Mouse (Mus musculus) embryonic facial prominence, embryonic 15.5 days (tissue): Measurements from ENCODE around the gene Wars. TPM values are rescaled to one million over a fixed set of nuclear protein-coding genes. Genes with fewer than 3 reads are reported as not detected.

Experiments used
- ATAC-seq: fragments of 200-750 bp; cut with Nextera tagmentation; 2 replicates; pipeline ENCODE4 v1.8.0; 2017; ENCODE audit warnings: low read depth, moderate TSS enrichment; ENCODE audit not compliant: insufficient number of reproducible peaks, low FRiP score, low TSS enrichment
- H3K27ac ChIP-seq: fragments of 300-500 bp; sonication (generic); replicated peaks from 2 replicates; pipeline ENCODE4 v1.5.1; 2015; ENCODE audit warnings: mild to moderate bottlenecking, inconsistent platforms
- H3K27me3 ChIP-seq: fragments of 300-500 bp; sonication (generic); 2 replicates; pipeline ENCODE4 v1.6.1; 2015; ENCODE audit warnings: inconsistent platforms
- H3K36me3 ChIP-seq: fragments of 300-500 bp; sonication (generic); 2 replicates; pipeline ENCODE4 v1.6.1; 2015; ENCODE audit warnings: mild to moderate bottlenecking, inconsistent platforms
- H3K4me1 ChIP-seq: fragments of 300-500 bp; sonication (generic); 2 replicates; pipeline ENCODE4 v1.6.1; 2015; ENCODE audit warnings: inconsistent platforms
- H3K4me2 ChIP-seq: fragments of 300-500 bp; sonication (generic); replicated peaks from 2 replicates; pipeline ENCODE4 v1.6.1; 2015; ENCODE audit warnings: mild to moderate bottlenecking, inconsistent platforms
- H3K4me3 ChIP-seq: fragments of 300-500 bp; sonication (generic); replicated peaks from 2 replicates; pipeline ENCODE4 v1.5.1; 2015; ENCODE audit warnings: mild to moderate bottlenecking, inconsistent platforms
- H3K9ac ChIP-seq: fragments of 300-500 bp; sonication (generic); 2 replicates; pipeline ENCODE4 v1.6.1; 2015; ENCODE audit warnings: inconsistent platforms
- H3K9me3 ChIP-seq: fragments of 300-500 bp; sonication (generic); replicated peaks from 2 replicates; pipeline ENCODE4 v1.6.1; 2016; ENCODE audit warnings: inconsistent platforms
- WGBS: fragments of 180-500 bp; shearing (Covaris S2); methylation state at CpG from one replicate; pipeline ENCODE4 v1.1.7; 2015; 5-methylcytosine and 5-hydroxymethylcytosine counted together
- polyA plus RNA-seq: library from polyadenylated mRNA; unstranded; fragments of >200 nt; fragmentation: Nextera tagmentation; extraction: Ambion mirVana; gene quantifications from 2 replicates; pipeline ENCODE4 v1.2.1, GENCODE M21; 2015

The Wars gene
- polyA plus RNA-seq, 1 experiment from 2014 or later = 65.8 TPM

- Histone ChIP-seq H3K4me2 (no peak overlapping the region), H3K9ac (no peak overlapping the region), H3K4me1 (peaks cover 25% of the 10 kb centered on the region), H3K27ac (no peak overlapping the region), H3K36me3 (no peaks in the 10 kb centered on the region), H3K9me3 (no peaks in the 10 kb centered on the region), H3K4me3 (no peak overlapping the region), H3K27me3 (0 out of 2 replicates have a peak, but pooled peaks cover 8% of the 10 kb centered on the region)
- WGBS = 60% methylated on average over 3 of the region's 3 CpGs
- 0 out of 2 replicates have a peak, but pooled peaks have one; percentile 7 for ATAC-seq
Observed at GRCm38 (mm10) chr12:108929475-108929874, 35.5 kb upstream of the Wars start.

GRCm38 (mm10) chr12:108928249-108928648 lies 34.3 kb upstream of the Wars start:
- no peak overlapping the region for H3K9ac ChIP-seq
- 86% methylated on average over 2 of the region's 2 CpGs for WGBS
- no peak for ATAC-seq

DNA sequence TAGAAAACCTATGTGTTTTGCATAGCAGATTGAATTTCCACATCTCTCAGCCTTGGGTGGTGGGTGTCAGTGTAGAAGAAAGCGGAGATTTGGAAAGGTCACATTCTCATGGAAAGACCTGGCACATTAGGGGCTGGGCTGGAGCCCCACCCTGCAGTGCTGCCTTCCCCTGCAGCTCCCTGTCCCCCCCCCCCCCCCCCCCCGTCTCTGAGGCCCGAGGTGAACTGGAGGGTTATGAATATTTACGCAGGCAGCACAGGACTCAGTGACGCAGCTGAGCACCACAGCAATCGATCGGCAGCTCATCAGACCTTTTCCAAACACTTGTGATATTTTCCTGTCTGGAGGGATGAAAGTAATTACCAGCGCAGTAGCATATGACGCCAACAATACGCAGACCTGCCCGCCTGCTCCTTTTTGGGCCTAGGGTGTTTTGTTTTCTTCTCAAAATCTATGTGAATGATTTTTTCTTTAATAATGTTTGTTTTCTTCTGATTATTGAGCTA lies 32.7 kb upstream of the Wars start:
- 55% methylated on average over 9 of the region's 11 CpGs for WGBS
- H3K9me3 ChIP-seq = no peaks in the 10 kb centered on the region
- no peak for ATAC-seq

More at GRCm38 (mm10) chr12:108928249-108928648, 34.3 kb upstream of the Wars start:
- Histone ChIP-seq H3K4me1 (peaks cover 13% of the 10 kb centered on the region), H3K27me3 (0 out of 2 replicates have a peak, but pooled peaks cover 8% of the 10 kb centered on the region), H3K27ac (no peak overlapping the region), H3K4me3 (no peak overlapping the region), H3K4me2 (no peak overlapping the region), H3K9me3 (no peaks in the 10 kb centered on the region), H3K36me3 (no peaks in the 10 kb centered on the region)

DNA sequence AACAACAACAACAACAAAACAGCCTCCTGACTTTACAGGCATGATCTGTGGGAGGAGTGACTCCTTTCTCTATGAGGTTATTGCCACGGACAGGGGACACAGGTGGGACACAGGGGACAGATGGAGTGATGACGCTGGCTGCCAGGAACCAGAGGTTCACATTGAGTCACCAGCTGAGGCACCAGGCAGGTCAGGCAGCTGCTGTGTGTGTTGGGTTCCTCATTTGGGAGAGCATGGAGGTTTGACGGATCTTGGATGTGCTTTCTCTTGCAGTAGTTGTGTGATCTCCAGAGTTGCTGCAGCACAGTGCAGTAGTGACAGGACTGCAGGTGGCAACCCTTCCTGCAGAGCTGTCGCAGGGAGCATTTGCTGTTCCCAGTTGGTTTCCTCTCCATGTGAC lies 24.8 kb upstream of the Wars start:
- H3K9me3 ChIP-seq = no peaks in the 10 kb centered on the region
- H3K4me2 ChIP-seq = no peak overlapping the region
- H3K36me3 ChIP-seq = no peaks in the 10 kb centered on the region
- H3K27me3 ChIP-seq = no peaks in the 10 kb centered on the region
- no peak overlapping the region for H3K9ac ChIP-seq
- 67% methylated on average over 4 of the region's 4 CpGs for WGBS
- peaks cover 50% of the 10 kb centered on the region for H3K4me1 ChIP-seq
- ATAC-seq = no peak
- H3K27ac ChIP-seq = no peak overlapping the region
- H3K4me3 ChIP-seq = no peak overlapping the region

More for the DNA sequence above, 32.7 kb upstream of the Wars start:
- H3K4me1 ChIP-seq = 0 out of 2 replicates have a peak, but pooled peaks cover 4% of the 10 kb centered on the region
- no peak overlapping the region for H3K9ac ChIP-seq
- no peak overlapping the region for H3K4me3 ChIP-seq
- 0 out of 2 replicates have a peak, but pooled peaks cover 8% of the 10 kb centered on the region for H3K27me3 ChIP-seq
- H3K4me2 ChIP-seq = no peak overlapping the region
- no peaks in the 10 kb centered on the region for H3K36me3 ChIP-seq
- H3K27ac ChIP-seq = no peak overlapping the region

DNA sequence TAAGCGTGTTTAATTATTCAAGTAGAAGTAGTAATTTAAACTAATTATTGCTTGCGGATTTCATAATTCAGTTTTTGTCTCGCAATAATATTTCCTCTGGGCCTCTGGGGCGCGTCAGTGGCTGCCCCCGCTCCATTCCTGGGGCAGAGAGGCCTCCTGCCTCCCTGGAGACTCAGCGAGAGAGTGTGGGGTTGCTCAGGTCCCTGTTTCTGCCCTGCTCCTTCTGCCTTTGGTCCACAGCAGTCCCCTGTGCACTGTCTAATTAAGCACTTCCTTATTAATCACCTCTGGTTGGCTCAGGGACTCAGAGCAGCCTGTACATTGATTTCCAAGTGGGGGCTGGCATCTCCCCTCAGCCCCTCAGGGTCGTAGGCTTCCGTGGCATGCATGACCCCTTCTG lies 23.5 kb upstream of the Wars start:
- H3K9ac ChIP-seq = no peak overlapping the region
- H3K4me1 ChIP-seq = peaks cover 62% of the 10 kb centered on the region
- no peaks in the 10 kb centered on the region for H3K27me3 ChIP-seq
- H3K9me3 ChIP-seq = no peaks in the 10 kb centered on the region
- no peaks in the 10 kb centered on the region for H3K36me3 ChIP-seq
- H3K4me2 ChIP-seq = no peak overlapping the region
- H3K4me3 ChIP-seq = no peak overlapping the region
- H3K27ac ChIP-seq = no peak overlapping the region; the same call in 1 of the 2 replicates
- no peak for ATAC-seq
- 36% methylated on average over 9 of the region's 9 CpGs for WGBS

DNA sequence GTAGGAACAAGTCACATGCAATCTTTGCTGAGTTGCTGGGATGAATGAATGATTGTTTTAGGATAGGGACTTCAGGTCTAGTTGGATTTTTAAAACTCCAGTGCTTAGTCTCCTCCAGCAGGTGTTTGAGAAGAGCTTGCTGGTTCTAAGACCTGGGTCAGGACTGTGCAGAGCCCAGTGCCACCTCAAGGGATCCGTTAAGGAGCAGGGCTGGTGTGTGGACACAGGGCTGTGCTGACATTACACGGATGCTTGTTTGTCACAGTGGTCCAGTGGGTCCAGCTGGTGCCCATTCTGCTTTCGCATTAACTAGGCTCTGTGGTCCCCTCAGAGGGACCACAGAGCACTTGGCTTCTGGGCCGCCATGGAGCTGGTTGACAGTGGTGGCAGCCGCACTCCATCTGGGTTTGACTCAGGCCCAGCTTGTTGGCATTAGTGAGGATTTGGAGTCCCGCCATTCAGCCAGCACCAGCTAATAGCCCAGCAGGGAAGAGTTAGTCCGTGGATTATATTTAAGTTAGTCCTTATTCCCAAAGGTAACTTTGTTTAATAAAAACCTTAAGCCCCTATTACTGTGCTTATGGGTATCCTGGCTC lies 22.6 kb upstream of the Wars start:
- no peak overlapping the region for H3K4me2 ChIP-seq
- H3K9me3 ChIP-seq = no peaks in the 10 kb centered on the region
- H3K36me3 ChIP-seq = no peaks in the 10 kb centered on the region
- peaks cover 69% of the 10 kb centered on the region for H3K4me1 ChIP-seq
- no peak overlapping the region for H3K27ac ChIP-seq
- WGBS = 40% methylated on average over 7 of the region's 7 CpGs
- no peak overlapping the region for H3K9ac ChIP-seq
- H3K27me3 ChIP-seq = no peaks in the 10 kb centered on the region
- no peak overlapping the region for H3K4me3 ChIP-seq
- ATAC-seq = peak; percentile 20; the same call in 1 of the 2 replicates

DNA sequence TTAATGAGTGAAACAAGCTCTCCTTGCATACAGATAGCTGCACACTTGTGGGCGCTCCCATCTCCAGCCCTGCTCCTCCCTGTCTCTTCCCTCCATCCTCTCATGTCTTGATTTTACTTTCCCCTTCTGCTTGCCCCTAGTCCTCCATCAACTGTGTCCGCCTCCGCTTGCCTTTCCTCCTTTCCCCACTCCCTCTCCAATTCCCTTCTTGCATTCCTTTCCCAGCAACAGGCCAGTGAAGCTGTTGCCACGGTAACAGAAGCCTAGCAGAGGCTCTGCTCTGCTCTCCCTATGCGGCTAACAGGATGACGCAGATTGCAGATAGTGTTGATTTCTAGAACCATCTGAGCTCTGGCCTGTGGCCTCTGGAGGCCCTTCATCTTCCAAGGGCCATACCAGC lies 21.9 kb upstream of the Wars start:
- WGBS = 27% methylated on average over 6 of the region's 6 CpGs

GRCm38 (mm10) chr12:108914709-108915340 lies 20.9 kb upstream of the Wars start:
- Histone ChIP-seq H3K36me3 (no peaks in the 10 kb centered on the region), H3K4me2 (no peak overlapping the region), H3K4me1 (peaks cover 86% of the 10 kb centered on the region), H3K27me3 (no peaks in the 10 kb centered on the region), H3K9me3 (no peaks in the 10 kb centered on the region), H3K4me3 (no peak overlapping the region), H3K9ac (no peak overlapping the region), H3K27ac (peak overlapping the region; percentile 49)
- WGBS = 55% methylated on average over 12 of the region's 12 CpGs
- no peak for ATAC-seq

More for the DNA sequence above, 21.9 kb upstream of the Wars start:
- no peaks in the 10 kb centered on the region for H3K36me3 ChIP-seq
- no peaks in the 10 kb centered on the region for H3K27me3 ChIP-seq
- peaks cover 75% of the 10 kb centered on the region for H3K4me1 ChIP-seq
- no peak overlapping the region for H3K9ac ChIP-seq
- no peak overlapping the region for H3K4me3 ChIP-seq
- ATAC-seq = no peak
- no peak overlapping the region for H3K4me2 ChIP-seq
- no peaks in the 10 kb centered on the region for H3K9me3 ChIP-seq
- no peak overlapping the region for H3K27ac ChIP-seq

GRCm38 (mm10) chr12:108914198-108914597 lies 20.2 kb upstream of the Wars start:
- no peak overlapping the region for H3K4me3 ChIP-seq
- no peaks in the 10 kb centered on the region for H3K36me3 ChIP-seq
- 42% methylated on average over 3 of the region's 3 CpGs for WGBS
- no peaks in the 10 kb centered on the region for H3K9me3 ChIP-seq
- H3K4me1 ChIP-seq = peaks cover 90% of the 10 kb centered on the region
- peak overlapping the region; percentile 49 for H3K27ac ChIP-seq
- no peaks in the 10 kb centered on the region for H3K27me3 ChIP-seq
- ATAC-seq = no peak
- no peak overlapping the region for H3K9ac ChIP-seq
- H3K4me2 ChIP-seq = no peak overlapping the region

DNA sequence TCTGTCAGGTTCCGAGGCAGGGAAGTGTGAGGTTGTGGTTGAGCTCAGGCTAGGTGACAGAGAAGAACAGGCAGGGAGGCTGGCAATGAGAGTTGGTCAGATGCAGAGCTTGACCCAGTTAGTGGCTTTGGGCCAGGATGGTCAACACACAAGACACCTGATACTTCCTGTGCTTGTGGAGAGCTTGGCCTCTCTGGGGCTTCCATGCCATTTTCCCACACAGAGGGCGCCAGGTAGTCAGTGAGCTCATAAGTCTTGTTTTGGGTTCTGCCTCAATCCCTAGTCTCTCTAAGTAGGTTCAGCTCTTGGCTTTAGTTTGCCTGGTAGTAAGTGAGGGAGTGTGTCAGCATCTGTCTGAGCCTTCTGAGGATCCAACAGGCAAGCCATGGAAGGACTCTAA lies 18.5 kb upstream of the Wars start:
- Histone ChIP-seq H3K27me3 (0 out of 2 replicates have a peak, but pooled peaks cover under 1% of the 10 kb centered on the region), H3K4me2 (no peak overlapping the region), H3K9ac (no peak overlapping the region), H3K4me1 (peaks cover 84% of the 10 kb centered on the region), H3K36me3 (no peaks in the 10 kb centered on the region), H3K9me3 (no peaks in the 10 kb centered on the region), H3K4me3 (no peak overlapping the region), H3K27ac (no peak overlapping the region)
- 89% methylated on average over 2 of the region's 2 CpGs for WGBS
- ATAC-seq = no peak

DNA sequence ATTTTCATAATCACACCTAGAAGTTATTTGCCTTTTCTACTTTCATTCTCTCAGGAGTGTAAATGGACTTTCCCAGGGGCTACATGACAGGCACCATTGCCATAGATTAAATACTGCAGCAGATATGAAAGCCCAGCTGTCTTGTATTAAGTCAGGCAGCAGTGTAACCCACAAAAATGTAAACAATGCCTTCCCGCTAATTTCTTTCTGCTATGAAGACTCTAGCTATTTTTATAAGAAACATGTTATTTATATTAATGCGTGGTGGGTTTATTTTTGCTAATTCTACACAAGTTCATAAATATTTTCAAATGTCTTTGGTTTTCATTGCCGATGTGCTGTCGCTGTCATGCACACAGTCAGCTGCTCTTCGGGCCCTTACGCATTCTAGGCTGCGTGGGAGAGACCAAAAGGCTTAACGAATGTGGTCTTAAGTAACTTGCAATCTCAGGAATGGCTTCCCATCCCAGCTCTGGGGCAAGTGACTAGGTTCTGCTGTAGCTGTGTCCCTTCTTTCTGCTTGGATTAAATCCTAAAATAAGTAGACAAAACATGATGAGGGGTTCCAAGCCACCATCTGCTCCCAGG lies 16.0 kb upstream of the Wars start:
- peaks cover 14% of the 10 kb centered on the region for H3K27me3 ChIP-seq
- no peak; the same call in 1 of the 2 replicates for ATAC-seq
- H3K9me3 ChIP-seq = no peaks in the 10 kb centered on the region
- peaks cover 64% of the 10 kb centered on the region for H3K4me1 ChIP-seq
- 28% methylated on average over 8 of the region's 8 CpGs for WGBS
- no peaks in the 10 kb centered on the region for H3K36me3 ChIP-seq
- no peak overlapping the region for H3K4me3 ChIP-seq
- no peak overlapping the region for H3K9ac ChIP-seq
- no peak overlapping the region for H3K4me2 ChIP-seq
- peak overlapping the region; percentile 44; the same call in 1 of the 2 replicates for H3K27ac ChIP-seq
